Mouse (Mus musculus) regulatory T cell (primary cell): ENCODE measurements around the gene Gm973.

ENCODE experiments used
- in situ Hi-C: fragments of 300-600 bp; cut with MboI, MseI; formaldehyde crosslinking; loops from one replicate; pipeline ENCODE4 v1.15.1; 2025; ENCODE audit warnings: high pct_unique_total_duplicates

Gene Gm973

GRCm38 (mm10) chr1:59516026-59516917 is at the start of gene Gm973:
TSS of gene Gm973 (plus strand) at chr1:59516264.
- in situ Hi-C loops: no loop called here

GRCm38 (mm10) chr1:59469170-59469569 is 46.9 kb upstream of the Gm973 start:
- in situ Hi-C loops: no loop called here

- in situ Hi-C loops: loop anchor here (10.0 kb wide), 1 partner anchor 144 kb away; no protein-coding TSS in a partner anchor
These were observed 45.3 kb upstream of the Gm973 start for GRCm38 (mm10) chr1:59470766-59471165.

- in situ Hi-C loops: loop anchor here (10.0 kb wide), 1 partner anchor 142 kb away; no protein-coding TSS in a partner anchor
These were observed 43.5 kb upstream of the Gm973 start for GRCm38 (mm10) chr1:59472368-59473180.

- in situ Hi-C loops: loop anchor here (10.0 kb wide), 1 partner anchor 142 kb away; no protein-coding TSS in a partner anchor
These were observed 42.9 kb upstream of the Gm973 start for GRCm38 (mm10) chr1:59473181-59473555.

- in situ Hi-C loops: loop anchor here (10.0 kb wide), 1 partner anchor 139 kb away; no protein-coding TSS in a partner anchor
These were observed 40.4 kb upstream of the Gm973 start for GRCm38 (mm10) chr1:59475618-59476017.

GRCm38 (mm10) chr1:59478911-59479310 is 37.2 kb upstream of the Gm973 start:
- in situ Hi-C loops: loop anchor here (10.0 kb wide), 1 partner anchor 136 kb away; no protein-coding TSS in a partner anchor

- in situ Hi-C loops: no loop called here
These were observed 35.1 kb upstream of the Gm973 start for GRCm38 (mm10) chr1:59480821-59481455.

GRCm38 (mm10) chr1:59481456-59482291 is 34.4 kb upstream of the Gm973 start:
- in situ Hi-C loops: no loop called here

GRCm38 (mm10) chr1:59482331-59482695 is 33.8 kb upstream of the Gm973 start, which contains the start of gene Fzd7:
TSS of gene Fzd7 (plus strand) at chr1:59482424.
- in situ Hi-C loops: no loop called here

GRCm38 (mm10) chr1:59482696-59483520 is 33.2 kb upstream of the Gm973 start:
- in situ Hi-C loops: no loop called here

- in situ Hi-C loops: no loop called here
These were observed 32.4 kb upstream of the Gm973 start for GRCm38 (mm10) chr1:59483521-59484245.

- in situ Hi-C loops: no loop called here
These were observed 31.8 kb upstream of the Gm973 start for GRCm38 (mm10) chr1:59484314-59484713.

- in situ Hi-C loops: no loop called here
These were observed 31.0 kb upstream of the Gm973 start for GRCm38 (mm10) chr1:59484791-59485785.

- in situ Hi-C loops: no loop called here
These were observed 30.3 kb upstream of the Gm973 start for GRCm38 (mm10) chr1:59485803-59486202.

GRCm38 (mm10) chr1:59487651-59488051 is 28.4 kb upstream of the Gm973 start:
- in situ Hi-C loops: no loop called here

GRCm38 (mm10) chr1:59488481-59488880 is 27.6 kb upstream of the Gm973 start:
- in situ Hi-C loops: no loop called here

- in situ Hi-C loops: no loop called here
These were observed 27.1 kb upstream of the Gm973 start for GRCm38 (mm10) chr1:59488991-59489390.
